Mouse (Mus musculus) gastrocnemius, adult 2 months (tissue): ENCODE measurements at regions not wholly inside any gene's neighbourhood (a gene's known extent, or its start where the extent isn't known, plus 50 kb on each side); places are given as distances from the start of the nearest gene placed in this dataset.

Experiments used
- DNase-seq: peaks from one replicate; pipeline ENCODE4 v3.0.0; 2022
- H3K27ac ChIP-seq: fragments of 200-600 bp; 2 replicates; pipeline ENCODE4 v1.8.1; 2022; ENCODE audit warnings: mild to moderate bottlenecking
- H3K4me3 ChIP-seq: fragments of 200-600 bp; 2 replicates; pipeline ENCODE4 v1.8.1; 2022; ENCODE audit warnings: mild to moderate bottlenecking, moderate library complexity
- CTCF ChIP-seq: fragments of 200-600 bp; IDR thresholded peaks from 2 replicates; pipeline ENCODE4 v1.8.1; 2022; ENCODE audit warnings: antibody characterized with exemption, mild to moderate bottlenecking, moderate library complexity
- intact Hi-C: fragments of 180-260 bp; cut with DNase I; formaldehyde crosslinking; loops from one replicate; pipeline ENCODE4 v1.15.1; 2025

DNA sequence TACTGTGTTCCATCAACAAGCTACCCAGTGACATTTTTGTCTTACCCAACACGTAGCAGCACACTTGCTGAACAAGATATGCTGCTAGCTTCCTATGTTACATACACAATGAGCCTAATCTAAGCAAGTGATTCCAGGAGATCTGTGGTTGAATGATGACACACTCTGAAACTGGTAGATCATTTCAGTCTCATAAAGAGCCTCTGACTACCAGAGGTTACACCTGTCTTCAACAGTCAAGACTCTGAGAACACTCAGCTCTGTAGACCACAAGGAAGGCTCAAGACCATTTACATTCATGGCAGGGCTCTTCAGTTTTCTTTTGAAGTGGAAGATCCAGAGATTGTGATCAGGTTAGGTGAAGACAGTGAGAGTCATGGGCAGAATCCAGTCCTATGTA lies 501.3 kb upstream of the Adamts16 start:
- Histone ChIP-seq H3K4me3 (no peak overlapping the region), H3K27ac (no peak overlapping the region)
- DNase-seq = no peak
- no peak for TF ChIP-seq CTCF
- intact Hi-C loops = no loop called here

GRCm38 (mm10) chr13:71338700-71339099 lies 497.1 kb upstream of the Adamts16 start:
- Histone ChIP-seq H3K27ac (no peak overlapping the region), H3K4me3 (no peak overlapping the region)
- no peak for TF ChIP-seq CTCF
- DNase-seq = no peak
- intact Hi-C loops = no loop called here

DNA sequence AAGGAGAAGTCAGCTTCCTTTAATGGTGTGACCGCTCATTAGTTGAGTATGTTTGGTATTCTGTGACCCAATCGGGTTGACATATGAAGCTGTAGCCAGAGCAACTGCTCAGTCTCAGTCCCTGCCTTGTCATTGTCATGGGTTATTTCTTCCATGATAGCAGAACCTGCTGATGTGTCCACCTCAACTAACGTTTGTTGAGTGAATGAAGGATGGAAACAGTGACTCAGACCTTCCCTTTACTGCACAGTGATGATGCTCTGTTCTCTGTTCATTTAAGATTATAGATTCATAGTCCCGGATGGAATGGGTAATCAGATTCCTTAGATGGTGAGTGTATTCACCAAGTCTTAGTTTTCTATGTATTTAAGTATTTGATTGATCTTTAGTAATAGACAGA lies 493.3 kb upstream of the Adamts16 start:
- no peak for TF ChIP-seq CTCF

GRCm38 (mm10) chr13:71333146-71333545 lies 491.5 kb upstream of the Adamts16 start:
- H3K4me3 ChIP-seq = no peak overlapping the region
- intact Hi-C loops = no loop called here
- no peak overlapping the region for H3K27ac ChIP-seq
- no peak for DNase-seq
- no peak for TF ChIP-seq CTCF

More for the DNA sequence above, 493.3 kb upstream of the Adamts16 start:
- Histone ChIP-seq H3K27ac (no peak overlapping the region), H3K4me3 (no peak overlapping the region)
- intact Hi-C loops = no loop called here
- no peak for DNase-seq

DNA sequence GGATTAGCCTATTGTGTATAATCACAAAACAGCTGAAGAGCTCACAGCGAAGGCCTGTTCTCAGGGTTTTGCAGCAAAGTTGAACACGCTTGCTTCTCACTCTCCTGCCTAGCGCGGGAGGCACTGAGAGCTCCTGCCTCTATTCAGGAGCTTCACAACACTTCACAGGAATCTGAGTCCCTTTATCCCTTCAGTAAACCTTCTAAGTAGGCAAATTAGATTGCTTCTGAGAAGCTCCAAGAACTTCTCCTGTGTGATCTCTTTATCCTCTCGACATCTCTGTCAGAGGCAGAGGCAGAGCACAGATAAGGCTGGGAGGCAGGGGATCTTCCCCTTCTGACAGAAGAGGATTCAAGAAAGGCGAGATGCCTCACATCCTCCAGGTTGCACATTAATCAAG lies 488.7 kb upstream of the Adamts16 start:
- DNase-seq = no peak
- TF ChIP-seq CTCF = no peak
- intact Hi-C loops = no loop called here
- Histone ChIP-seq H3K27ac (no peak overlapping the region), H3K4me3 (no peak overlapping the region)

DNA sequence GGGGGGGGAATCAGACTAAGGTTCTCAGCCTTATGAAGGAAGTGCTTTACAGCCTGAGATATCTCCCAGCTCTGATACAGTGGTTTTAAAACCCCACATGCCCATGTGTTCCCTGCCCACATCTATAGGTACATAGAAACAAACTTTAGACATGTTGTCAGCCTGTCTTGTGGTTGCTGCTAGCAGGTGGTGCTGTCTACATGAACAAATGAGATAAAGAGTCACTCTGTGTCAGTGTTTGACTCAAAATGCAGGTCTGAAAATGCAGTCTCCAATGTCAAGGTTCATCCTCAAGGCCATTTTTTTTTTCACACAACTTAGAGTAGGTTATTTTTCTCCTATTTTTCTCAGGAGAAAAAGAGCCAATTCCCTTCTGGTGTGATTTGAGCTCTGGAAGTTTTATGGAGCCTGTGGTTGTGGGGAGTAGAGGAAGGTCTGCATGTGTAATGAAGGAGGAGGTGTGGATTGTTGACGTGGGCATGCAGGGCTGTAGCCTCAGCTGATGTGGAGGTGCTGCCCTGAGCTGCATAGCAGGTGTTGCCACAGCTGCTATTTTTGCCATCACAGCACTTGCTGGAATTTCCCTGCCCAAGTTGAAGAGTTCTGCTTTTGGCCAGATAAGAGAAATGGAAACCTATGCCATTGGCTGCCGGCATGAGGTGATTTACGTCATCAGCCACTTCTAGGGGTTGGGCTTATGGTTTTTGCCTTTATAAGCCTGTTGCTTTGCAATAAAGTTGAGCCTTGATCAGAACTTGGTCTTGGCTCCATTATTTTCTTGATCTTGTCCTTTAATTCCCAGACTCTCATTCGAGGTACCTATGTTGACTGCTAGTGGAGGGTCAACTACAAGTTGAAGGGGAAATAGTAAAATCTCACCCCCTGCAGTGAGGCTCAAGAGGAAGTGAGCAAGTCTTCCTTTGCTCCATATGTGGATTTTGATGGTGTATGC lies 486.5 kb upstream of the Adamts16 start:
- TF ChIP-seq CTCF = no peak
- intact Hi-C loops = no loop called here
- H3K4me3 ChIP-seq = no peak overlapping the region
- no peak overlapping the region for H3K27ac ChIP-seq
- no peak for DNase-seq

DNA sequence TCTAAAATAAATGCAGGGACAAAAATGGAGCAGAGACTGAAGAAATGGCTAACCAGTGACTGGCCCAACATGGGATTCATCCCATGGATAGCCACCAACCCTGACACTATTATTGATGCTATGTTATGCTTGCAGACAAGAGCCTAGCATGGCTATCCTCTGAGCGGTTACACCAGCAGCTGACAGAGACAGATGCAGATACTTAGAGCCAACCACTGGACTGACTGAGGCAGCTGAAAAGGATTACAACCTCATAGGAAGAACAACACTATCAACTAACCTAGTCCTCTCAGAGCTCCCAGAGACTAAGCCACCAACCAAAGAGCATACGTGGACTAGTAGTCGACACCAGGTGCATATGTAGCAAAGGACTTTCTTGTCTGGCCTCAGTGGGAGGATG lies 478.9 kb upstream of the Adamts16 start:
- intact Hi-C loops = no loop called here
- TF ChIP-seq CTCF = no peak
- DNase-seq = no peak
- Histone ChIP-seq H3K4me3 (no peak overlapping the region), H3K27ac (no peak overlapping the region)

GRCm38 (mm10) chr13:71303956-71304355 lies 462.3 kb upstream of the Adamts16 start:
- intact Hi-C loops = no loop called here
- no peak overlapping the region for H3K4me3 ChIP-seq
- DNase-seq = no peak
- no peak overlapping the region for H3K27ac ChIP-seq
- TF ChIP-seq CTCF = no peak

GRCm38 (mm10) chr13:71275991-71276390 lies 434.4 kb upstream of the Adamts16 start:
- intact Hi-C loops = no loop called here
- TF ChIP-seq CTCF = no peak
- H3K4me3 ChIP-seq = no peak overlapping the region
- no peak for DNase-seq
- H3K27ac ChIP-seq = no peak overlapping the region

DNA sequence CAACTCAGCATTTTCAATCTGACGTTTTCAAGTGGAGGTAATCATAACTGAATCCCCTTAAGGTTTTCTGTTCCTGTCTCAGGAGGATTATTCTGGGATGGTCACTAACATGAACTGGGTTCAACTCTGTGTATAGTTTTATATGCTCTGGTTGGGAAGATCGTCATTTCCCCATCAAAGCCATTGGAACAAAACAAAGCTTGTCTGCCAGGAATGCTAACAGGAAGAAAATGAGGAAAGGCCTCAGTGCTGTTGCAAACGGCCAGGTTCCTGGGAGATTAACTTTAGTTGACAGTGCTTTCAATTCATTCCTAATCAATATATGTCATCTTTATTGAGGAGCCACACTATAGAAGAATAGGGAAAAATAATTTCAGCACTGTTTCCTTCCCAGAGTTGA lies 432.5 kb upstream of the Adamts16 start:
- no peak overlapping the region for H3K27ac ChIP-seq
- intact Hi-C loops = no loop called here
- DNase-seq = no peak
- no peak overlapping the region for H3K4me3 ChIP-seq
- TF ChIP-seq CTCF = no peak

DNA sequence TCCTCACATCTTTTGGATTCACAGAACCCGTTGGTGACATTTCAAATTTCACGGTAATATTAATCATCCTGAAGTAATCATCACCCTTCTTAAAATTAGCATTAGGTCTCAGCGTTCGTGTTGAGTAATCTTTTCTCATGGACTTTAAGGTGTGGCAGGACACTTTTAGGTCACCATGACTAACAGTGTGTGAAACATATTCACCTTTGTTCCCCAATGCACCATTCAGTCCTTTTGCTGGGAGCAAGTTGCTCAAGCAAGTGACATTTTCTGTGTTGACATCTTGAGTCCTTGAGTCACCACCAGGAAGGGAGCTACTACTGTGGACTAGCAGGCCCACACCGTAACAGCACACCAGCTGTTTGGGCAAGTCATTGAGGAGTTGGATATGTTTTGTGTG lies 431.9 kb upstream of the Adamts16 start:
- no peak overlapping the region for H3K27ac ChIP-seq
- no peak overlapping the region for H3K4me3 ChIP-seq
- TF ChIP-seq CTCF = no peak
- DNase-seq = no peak
- intact Hi-C loops = no loop called here

DNA sequence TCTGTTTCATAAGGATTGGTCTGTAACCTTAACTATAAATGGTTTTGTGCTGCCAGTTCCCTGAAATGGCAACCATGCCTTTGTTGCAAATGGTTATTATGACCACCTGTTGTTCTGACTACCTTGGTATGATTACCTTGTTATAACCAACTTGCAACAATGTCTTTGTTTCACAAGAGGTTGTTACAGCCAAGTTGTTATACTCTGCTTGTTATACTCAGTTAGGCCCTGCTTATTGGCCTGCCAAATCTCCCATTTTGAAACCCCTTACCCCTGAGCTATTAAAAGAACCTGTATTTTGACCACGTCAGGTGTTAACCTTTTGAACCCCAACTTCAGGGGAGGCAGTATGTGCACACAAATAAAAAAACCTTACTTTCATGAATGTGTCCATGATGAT lies 431.5 kb upstream of the Adamts16 start:
- no peak for DNase-seq
- Histone ChIP-seq H3K4me3 (no peak overlapping the region), H3K27ac (no peak overlapping the region)
- intact Hi-C loops = no loop called here
- TF ChIP-seq CTCF = no peak

GRCm38 (mm10) chr13:71272431-71272830 lies 430.8 kb upstream of the Adamts16 start:
- Histone ChIP-seq H3K27ac (no peak overlapping the region), H3K4me3 (no peak overlapping the region)
- intact Hi-C loops = no loop called here
- DNase-seq = no peak
- TF ChIP-seq CTCF = no peak
